Mouse (Mus musculus) spleen, adult 10 weeks (tissue): ENCODE measurements around the gene Klc3. TPM values are rescaled to one million over a fixed set of nuclear protein-coding genes. Genes with fewer than 3 reads are reported as not detected.

ENCODE experiments used
- polyA plus RNA-seq: library from polyadenylated mRNA; stranded (reverse); fragments of 350-450 nt; fragmentation: Illumina TruSeq; extraction: RNeasy Lipid Tissue Mini Kit (QIAGEN cat#74804); gene quantifications from one replicate; pipeline ENCODE4 v1.2.3, GENCODE M21; 2015; ENCODE audit warnings: low replicate concordance; ENCODE audit not compliant: insufficient read depth

The Klc3 gene
- polyA plus RNA-seq: not detected

DNA sequence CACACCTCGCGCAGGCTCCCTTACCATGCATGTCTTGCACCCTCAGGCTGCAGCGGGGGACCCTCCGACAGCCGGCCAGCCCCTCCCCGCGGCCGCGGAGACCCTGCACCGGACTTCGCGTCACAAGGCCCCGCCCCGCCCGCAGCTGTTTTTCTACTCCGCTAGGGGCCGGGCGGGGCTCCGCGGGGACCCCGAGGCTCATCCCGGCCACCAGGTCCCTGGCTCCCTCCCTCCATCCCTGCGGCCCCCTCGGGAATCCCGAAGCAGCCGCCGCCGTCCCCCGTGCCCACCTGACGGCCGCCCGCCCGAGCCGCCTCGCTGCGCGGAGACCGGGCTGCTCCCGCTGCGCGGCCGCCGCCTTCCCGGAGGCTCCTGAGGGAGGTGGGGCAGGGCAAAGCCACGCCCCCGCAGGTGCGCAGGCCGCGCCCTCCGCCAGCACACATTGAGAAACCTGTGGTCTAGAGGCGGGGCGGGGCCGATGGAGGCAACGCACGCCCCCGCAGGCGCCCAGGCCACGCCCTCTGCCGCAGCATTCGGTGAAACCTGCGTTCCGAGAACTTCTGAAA is at the start of gene Klc3:
TSS of gene Klc3 (minus strand) at position 374 of the 566 bp plus-strand sequence.

DNA sequence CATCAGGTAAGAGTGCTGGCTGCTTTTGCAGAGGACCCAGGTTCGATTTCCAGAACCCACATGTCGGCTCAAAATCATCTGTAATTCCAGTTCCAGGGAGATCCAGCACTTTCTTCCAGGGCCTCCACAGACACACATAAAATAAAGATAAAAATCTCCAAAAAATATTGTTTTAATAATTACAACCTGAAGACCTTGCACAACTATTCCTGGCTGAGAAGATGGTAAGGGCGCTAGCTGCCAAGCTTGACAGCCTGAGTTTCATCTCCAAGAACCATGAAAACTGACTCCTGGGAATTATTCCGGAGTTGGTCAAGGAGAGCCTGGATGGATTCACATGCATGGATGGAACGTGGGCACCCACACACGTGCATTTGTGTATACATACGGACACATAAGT is 572 bp upstream of the Klc3 start, which contains the start of gene Ckm:
TSS of gene Ckm (plus strand) at position 301 of the 400 bp plus-strand sequence.

DNA sequence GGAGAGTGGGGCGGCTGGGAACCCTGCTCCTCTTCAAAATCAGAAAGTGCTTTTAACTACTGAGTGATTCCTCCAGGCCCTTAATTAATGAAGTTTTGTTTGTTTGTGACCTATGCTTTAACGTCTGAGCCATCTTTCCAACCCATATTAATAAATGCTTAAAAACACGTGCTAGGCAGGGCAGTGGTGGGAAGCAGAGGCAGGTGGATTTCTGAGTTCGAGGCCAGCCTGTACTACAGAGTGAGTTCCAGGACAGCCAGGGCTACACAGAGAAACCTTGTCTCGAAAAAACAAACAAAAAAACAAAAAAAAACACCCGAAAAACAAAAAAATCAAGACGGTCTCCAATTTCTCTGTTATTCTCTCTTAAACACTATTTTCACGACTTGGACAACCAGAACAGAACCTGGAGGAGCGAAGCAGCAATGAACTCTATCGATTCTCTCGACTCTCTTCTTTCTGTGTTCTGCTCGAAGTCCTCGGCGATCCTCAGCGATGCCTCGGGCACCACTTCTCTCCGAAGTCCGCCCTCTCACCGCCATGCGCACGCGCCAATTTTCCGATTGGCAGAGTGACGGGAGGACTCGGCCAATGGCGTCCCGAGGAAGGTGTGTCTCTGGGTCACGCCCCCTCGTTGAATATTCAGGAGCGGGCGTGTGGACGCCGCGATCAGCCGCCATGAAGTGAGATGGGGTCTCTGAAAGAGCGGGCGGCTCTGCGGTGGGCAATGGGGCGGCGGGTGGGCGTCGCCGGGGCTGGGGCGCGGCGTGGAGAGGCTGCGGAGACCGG is 22.3 kb downstream of the Klc3 start, which contains the start of gene Ercc2:
TSS of gene Ercc2 (plus strand) at position 634 of the 789 bp plus-strand sequence.

DNA sequence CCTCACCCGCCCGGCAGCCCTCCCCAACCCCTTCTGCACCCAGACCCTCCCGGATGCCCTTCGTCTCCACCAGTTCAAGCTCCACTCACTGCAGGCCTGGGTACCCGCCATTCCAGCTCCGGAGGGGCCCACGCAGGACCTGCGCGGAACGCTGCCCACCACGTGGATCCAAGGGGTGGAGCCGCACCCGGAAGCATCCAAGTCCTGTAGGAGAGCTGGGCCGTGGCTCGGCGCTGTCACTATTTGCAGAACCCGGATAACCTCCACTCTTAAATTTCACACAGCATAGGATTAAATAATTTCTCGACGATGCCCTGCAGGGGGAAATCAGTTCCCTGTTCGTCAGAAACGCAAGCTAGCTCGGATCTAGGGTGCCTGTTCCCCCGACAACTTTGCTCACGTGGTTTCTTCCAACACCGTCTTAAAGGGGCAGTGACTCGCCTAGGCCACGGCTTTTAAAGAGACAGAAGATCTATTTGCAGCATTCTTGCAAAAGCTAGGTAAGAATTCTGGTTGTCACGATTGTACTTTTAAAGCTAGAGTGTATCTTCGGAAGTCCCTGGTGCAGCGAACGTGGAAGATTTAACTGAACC is 44.5 kb downstream of the Klc3 start, which contains the start of the genes Cd3eap and Ppp1r13l:
TSS of gene Cd3eap (minus strand) at position 185 of the 593 bp plus-strand sequence.
TSS of gene Ppp1r13l (plus strand) at position 451 of the 593 bp plus-strand sequence.

Other genes starting within 250 kb of the Klc3 start
- gene Gipr, start 238.0 kb downstream of the Klc3 start, polyA plus RNA-seq: not detected
- 6.2 TPM for gene Eml2, start 227.7 kb downstream of the Klc3 start, polyA plus RNA-seq
- 4.4 TPM for gene Gpr4, start 191.6 kb downstream of the Klc3 start, polyA plus RNA-seq
- 17.4 TPM for gene Opa3, start 175.8 kb downstream of the Klc3 start, polyA plus RNA-seq
- gene Vasp, start 132.3 kb downstream of the Klc3 start, polyA plus RNA-seq: 295 TPM
- 1.3 TPM for gene Ppm1n, start 124.0 kb downstream of the Klc3 start, polyA plus RNA-seq
- 1.8 TPM for gene Rtn2, start 121.5 kb downstream of the Klc3 start, polyA plus RNA-seq
- 1.4 TPM for gene Fosb, start 94.1 kb downstream of the Klc3 start, polyA plus RNA-seq
- gene Ercc1, start 59.3 kb downstream of the Klc3 start, polyA plus RNA-seq: 15.9 TPM
- 7.3 TPM for gene Cd3eap, start 44.6 kb downstream of the Klc3 start, polyA plus RNA-seq
- gene Ppp1r13l, start 44.4 kb downstream of the Klc3 start, polyA plus RNA-seq: 0.11 TPM
- gene Ercc2, start 22.1 kb downstream of the Klc3 start, polyA plus RNA-seq: 21.4 TPM
- not detected for gene Ckm, start 672 bp upstream of the Klc3 start, polyA plus RNA-seq
- 9.6 TPM for gene Mark4, start 54.7 kb upstream of the Klc3 start, polyA plus RNA-seq
- 2.4 TPM for gene Exoc3l2, start 59.2 kb upstream of the Klc3 start, polyA plus RNA-seq
- 8.9 TPM for gene Bloc1s3, start 104.3 kb upstream of the Klc3 start, polyA plus RNA-seq
- gene Trappc6a, start 104.3 kb upstream of the Klc3 start, polyA plus RNA-seq: 4.6 TPM
- 0.26 TPM for gene Nkpd1, start 113.7 kb upstream of the Klc3 start, polyA plus RNA-seq
- gene Ppp1r37, start 159.0 kb upstream of the Klc3 start, polyA plus RNA-seq: 6.9 TPM
- 2.5 TPM for gene Zfp296, start 173.2 kb upstream of the Klc3 start, polyA plus RNA-seq
- gene Gemin7, start 173.5 kb upstream of the Klc3 start, polyA plus RNA-seq: 77.3 TPM
- gene Clasrp, start 200.4 kb upstream of the Klc3 start, polyA plus RNA-seq: 39.0 TPM
- gene Relb, start 225.3 kb upstream of the Klc3 start, polyA plus RNA-seq: 33.2 TPM